Mouse (Mus musculus): ENCODE data around the gene Nudt14.

The Nudt14 gene

DNA sequence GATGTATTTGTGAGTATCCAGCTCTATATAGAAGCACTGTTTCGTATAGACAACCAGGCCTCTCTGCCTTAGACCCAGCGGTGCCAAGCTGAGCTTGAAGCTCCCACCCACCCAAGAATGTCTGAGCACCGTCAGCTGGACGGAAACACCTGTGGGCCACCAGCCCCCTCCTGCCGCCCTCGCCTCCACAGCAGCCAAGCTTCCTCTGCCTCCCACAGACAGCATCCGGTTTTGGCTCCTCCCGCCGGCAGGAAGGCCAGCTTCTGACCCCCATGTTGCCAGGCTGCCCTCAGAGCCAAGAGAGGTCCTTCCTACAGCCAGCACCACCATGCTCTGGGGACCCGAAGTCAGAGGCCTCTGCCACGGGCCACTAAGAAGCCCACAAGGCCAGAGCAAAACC is 27.4 kb downstream of the Nudt14 start:
- no peak for DNase-seq (ENCODE audit: low read depth in 2 of 2, low spot score in 2 of 2)

- no peak for DNase-seq (ENCODE audit: low read depth in 2 of 2, low spot score in 2 of 2)
Measured at GRCm38 (mm10) chr12:112912951-112913745, 28.8 kb downstream of the Nudt14 start.

- DNase-seq (ENCODE audit: low read depth in 2 of 2, low spot score in 2 of 2) = no peak
Measured at GRCm38 (mm10) chr12:112911701-112912100, 30.2 kb downstream of the Nudt14 start.

- no peak for DNase-seq (ENCODE audit: low read depth in 2 of 2, low spot score in 2 of 2)
Measured at GRCm38 (mm10) chr12:112908991-112909390, 32.9 kb downstream of the Nudt14 start.

- DNase-seq (ENCODE audit: low read depth in 2 of 2, low spot score in 2 of 2) = no peak
Measured at GRCm38 (mm10) chr12:112905001-112905400, 36.9 kb downstream of the Nudt14 start.

DNA sequence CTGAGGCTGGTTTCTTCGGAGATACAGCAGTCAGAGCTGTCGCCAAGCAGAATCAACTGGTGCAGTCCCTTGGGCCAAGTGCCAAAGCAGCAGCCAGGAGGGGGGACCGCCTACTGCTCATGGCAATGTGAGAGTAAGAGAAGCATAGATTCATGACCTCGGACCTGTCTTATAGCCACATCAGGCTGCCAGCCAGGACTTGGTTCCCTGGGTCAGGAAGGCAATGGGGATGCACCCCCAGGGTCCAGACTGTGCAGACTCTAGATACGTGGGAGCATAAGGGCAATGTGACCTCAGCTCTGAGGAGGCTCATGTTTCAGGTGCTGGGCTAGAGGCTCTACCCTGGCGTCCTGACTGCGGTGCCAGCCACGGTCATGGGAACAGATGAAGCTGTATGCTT is 38.0 kb downstream of the Nudt14 start:
- no peak for DNase-seq (ENCODE audit: low read depth in 2 of 2, low spot score in 2 of 2)

- DNase-seq (ENCODE audit: low read depth in 2 of 2, low spot score in 2 of 2) = no peak
Measured at GRCm38 (mm10) chr12:112900641-112901040, 41.3 kb downstream of the Nudt14 start.

- DNase-seq (ENCODE audit: low read depth in 2 of 2, low spot score in 2 of 2) = no peak
Measured at GRCm38 (mm10) chr12:112898960-112899359, 43.0 kb downstream of the Nudt14 start.

DNA sequence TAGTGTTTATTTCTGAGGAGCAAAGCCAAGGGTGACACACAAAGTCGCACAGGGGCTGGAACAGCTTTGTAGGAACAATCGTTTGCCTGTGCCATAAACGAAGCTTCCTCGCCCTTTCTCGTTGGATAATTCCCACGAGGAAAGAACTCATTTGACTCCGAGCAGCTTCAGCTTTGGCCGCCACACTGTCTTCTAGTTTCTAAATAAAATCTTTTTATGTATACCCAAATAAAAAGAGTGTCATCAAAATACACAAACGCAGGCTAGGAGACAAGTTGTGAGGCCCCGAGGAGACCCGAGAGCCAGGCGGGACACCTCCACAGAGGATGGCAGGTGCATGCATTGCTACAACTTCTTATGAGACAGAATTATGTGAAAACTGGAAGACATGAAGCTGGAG is 43.6 kb downstream of the Nudt14 start:
- DNase-seq (ENCODE audit: low read depth in 2 of 2, low spot score in 2 of 2) = no peak

- DNase-seq (ENCODE audit: low read depth in 2 of 2, low spot score in 2 of 2) = no peak
Measured at GRCm38 (mm10) chr12:112897522-112898212, 44.3 kb downstream of the Nudt14 start.

DNA sequence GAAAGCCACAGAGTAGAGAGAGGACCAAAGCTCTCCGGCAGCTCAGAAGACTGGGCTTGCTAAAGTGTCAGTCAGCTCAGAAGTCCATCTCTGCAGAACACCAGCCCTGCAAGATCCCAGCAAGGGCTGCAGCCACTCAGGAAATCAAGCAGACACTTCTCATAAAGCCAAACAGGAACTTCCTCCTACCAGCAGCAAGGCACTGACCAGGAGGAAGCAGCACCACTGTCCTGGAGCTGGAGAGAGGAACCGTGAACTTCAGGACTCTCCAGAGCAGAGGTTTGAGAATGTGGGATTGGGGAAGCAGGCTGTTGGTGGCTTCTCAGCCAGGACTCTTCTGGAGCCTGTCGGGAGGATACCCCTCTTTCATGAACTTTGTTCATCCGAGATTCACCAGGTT is 47.0 kb downstream of the Nudt14 start:
- no peak for DNase-seq (ENCODE audit: low read depth in 2 of 2, low spot score in 2 of 2)

GRCm38 (mm10) chr12:112894303-112894884 is 47.5 kb downstream of the Nudt14 start:
- no peak for DNase-seq (ENCODE audit: low read depth in 2 of 2, low spot score in 2 of 2)

DNA sequence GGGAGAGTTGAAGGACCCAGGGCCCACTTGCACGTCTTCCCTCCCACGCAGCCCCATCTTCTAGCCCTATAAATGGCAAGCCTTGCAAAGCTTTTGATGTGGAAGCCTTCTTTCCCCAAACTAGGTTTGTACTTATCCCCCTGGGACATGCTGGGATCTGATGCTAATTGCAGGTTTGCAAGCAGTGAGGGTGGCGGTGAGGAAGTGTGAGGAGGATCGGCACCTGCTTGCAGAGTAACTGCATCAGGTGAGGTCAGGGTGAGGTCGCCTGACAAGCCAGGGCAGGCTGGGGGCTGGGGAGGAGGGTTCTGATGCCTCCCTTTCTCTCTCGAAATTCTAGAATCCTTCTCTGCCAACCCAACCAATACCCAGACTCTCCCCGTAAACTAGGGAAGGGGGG is 56.5 kb downstream of the Nudt14 start:
- DNase-seq (ENCODE audit: low read depth in 2 of 2, low spot score in 2 of 2) = no peak
